Mouse (Mus musculus): Measurements from ENCODE around the gene Fam69a.
"Not testable (repeated sequence)": the region's sequence is repeated elsewhere in the genome, so short reads cannot be mapped to it uniquely, and the experiment has no call there.

Fam69a gene

DNA sequence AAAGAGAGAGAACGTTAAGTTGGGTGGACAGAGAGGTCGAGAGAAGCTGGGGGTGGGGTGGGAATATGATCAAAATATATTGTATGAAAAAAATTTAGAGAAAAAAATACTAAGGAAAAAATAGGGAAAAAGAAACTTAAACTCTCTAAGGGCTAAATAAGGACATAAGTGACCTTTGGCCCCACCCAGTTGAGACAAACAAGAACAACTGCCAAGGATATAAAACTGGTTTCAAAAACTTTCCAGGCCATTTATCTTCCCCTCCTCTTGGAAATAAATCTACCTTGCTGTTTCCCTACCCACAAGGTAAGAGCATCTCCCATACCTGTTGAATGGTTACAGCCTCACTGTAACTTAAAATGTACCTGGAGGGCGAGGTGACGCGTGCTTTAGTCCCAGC, 2.9 kb downstream of the Fam69a start:
- intact Hi-C loops (cut with DNase I): no loop called here

DNA sequence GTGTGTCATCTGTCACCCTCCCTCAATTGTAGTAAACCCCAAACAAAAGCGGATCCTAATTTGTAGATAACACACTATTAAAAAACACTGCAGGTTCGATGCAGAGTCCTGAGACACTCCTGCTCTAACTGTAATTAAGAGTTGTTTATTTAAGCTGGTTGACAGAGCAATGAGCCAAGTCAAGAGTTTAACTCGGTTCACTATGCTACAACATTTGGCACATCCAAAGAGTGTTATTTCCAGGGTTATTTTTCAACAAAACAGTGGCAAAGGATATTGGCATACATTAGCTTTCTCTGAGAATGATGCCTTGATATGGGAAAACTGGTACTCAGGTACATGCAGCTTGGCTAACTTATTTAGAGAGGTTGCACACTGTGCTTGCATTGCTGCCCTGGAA, 4.9 kb downstream of the Fam69a start:
- intact Hi-C loops (cut with DNase I): no loop called here

DNA sequence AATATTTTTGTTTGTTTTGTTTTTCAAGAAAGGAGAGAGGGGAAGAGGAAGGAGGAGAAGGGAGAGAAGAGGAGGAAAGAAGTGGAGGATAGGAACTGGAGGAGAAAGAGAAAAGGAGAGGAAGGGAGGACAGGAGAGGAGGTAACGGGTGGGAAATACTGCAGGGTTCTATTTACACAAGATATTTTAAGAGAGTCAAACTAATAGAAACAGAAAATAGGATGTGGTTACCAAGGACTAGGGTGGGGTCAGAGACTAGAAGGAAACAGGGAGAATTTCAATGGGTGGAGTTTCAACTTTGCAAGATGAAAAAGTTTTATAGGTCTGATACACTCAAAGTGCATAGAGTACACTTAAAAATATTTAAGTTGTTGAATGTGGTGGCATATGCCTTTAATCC, 7.0 kb downstream of the Fam69a start:
- intact Hi-C loops (cut with DNase I): no loop called here

DNA sequence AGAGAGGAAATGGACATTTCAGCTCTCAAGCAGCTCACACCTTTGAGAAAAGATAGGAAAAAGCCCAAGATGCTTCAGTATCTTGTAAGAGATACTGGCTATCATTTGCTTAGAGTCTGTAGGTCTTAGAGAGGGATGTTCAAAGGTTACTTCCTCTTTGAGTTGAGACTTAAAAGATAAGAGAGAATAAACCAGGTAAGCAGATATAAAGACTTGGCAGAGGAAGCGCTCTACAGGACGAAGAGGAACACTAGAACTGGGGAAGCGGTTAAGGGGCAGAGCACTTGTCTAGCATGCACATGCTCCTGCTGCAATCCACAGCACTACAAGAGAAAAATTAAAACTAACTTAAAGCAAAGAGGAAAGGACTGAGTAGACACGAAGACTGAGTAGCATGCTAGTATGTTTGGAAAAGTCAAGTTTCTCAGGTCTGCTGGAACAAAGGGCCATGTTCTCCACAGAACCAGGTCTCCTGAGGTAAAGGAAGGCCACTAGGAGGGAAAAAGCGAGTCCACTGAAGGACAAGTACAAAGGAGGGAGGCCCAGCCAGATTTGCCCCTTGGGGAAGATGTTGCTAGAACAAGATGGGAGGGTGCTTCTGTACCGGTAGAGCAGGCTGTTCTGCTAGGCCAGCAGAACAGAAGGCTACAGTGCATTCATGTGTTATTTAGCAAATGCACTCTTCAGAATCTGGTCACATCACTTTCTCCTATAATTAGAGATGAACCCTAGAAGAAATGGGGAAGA, 8.4 kb downstream of the Fam69a start:
- intact Hi-C loops (cut with DNase I): no loop called here

DNA sequence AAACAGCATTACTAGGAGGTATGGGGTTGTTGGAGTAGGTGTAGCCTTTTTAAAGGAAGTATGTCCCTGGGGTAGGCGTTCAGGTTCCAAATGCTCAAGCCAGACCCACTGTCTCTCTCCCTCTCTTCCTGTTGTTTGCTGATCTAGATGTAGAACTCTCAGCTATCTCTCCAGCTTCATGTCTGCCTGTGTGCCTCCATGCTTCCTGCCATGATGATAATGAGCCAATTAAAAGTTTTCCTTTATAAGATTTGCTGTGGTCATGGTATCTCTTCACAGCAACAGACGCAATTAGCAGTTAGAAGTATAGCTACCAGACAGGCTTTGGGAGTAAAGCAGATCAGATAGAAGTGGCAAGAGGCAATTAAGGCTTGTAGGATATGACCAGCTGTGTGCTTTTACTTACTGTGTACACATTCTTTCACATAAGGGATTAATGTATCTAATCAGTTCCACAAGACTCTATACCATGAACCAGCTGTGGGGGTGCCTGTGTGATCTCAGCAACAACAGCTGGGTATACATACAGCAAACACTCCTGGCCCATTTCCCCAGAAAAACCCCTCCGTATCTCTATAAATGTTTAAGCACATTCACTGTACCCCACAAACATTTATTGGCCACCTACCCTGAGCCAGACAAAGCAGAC, 9.1 kb downstream of the Fam69a start:
- intact Hi-C loops (cut with DNase I): no loop called here

DNA sequence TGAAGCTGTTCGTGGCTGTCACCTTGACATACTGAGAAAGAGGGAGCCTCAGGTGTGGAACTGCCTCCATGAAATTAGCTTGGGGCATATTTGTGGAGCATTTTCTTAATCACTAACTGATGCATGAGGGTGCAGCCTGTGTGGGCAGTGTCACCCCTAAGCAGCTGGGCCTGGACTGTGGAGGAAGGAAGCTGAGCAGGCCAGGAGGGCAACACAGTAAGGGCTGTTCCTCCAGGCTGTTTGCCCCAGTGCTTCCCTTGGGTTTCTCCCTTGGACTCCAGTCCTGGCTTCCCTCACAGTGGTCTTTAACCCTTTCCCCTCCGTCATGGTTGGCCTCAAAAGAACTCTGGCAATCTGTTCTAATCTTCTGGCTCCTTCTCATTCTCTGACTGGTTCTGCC, 13.6 kb downstream of the Fam69a start:
- intact Hi-C loops (cut with DNase I): no loop called here

DNA sequence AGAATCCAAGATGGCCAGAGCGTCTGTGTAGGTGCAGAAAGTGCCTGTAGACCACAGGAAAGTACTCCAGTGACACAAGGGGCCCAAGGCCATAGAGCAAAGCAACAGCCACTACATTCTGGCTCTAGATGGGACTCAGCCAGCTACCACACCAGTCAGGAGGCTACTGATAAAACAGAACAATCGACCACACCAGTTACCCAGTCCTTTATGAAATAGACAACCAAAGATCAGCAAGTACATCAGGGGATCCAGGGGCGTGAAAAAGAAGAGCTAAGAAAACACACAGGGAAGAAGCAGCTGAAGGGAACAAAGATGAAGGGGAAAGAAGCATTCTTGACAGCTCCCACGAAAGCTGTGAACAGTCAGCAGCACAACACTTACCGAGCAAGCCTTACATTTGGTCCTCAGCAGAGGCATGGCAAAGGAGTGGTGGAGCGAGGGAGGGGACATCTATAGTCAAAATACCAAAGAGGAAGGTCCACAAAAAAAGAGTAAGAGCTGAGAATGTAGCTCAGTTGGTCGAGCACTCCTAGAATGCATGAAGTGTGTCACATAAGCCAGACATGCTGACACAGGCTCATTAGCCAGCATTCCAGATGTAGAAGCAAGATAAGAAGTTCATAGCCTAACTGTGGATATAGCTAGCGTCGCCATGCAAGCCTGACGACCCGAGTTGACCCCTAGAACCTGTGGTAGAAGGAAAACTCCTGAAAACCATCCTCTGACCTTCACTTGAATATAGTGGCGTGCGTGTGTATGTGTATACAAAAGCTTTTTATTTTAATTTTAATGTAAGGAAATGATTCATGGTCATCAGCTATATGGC, 14.2 kb downstream of the Fam69a start:
- intact Hi-C loops (cut with DNase I): no loop called here

DNA sequence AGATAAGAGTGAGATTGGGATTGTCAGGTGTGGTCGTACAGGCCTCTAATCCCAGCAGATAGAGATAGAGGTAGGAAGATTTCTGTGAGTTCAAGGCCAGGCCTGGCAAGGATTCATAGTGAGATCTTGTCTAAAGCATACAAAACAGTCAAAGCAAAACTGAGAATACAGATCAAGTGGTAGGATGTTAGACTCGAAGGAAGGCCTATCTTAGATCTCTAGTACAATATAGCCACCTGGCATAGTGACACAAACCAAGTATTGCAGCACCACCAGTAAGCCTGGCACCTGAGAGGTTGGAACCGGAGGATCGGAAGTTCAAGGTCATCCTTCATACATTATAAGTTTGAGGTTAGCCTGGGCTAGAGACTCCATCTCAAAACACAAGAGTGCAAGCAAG, 15.8 kb downstream of the Fam69a start:
- intact Hi-C loops (cut with DNase I): no loop called here

DNA sequence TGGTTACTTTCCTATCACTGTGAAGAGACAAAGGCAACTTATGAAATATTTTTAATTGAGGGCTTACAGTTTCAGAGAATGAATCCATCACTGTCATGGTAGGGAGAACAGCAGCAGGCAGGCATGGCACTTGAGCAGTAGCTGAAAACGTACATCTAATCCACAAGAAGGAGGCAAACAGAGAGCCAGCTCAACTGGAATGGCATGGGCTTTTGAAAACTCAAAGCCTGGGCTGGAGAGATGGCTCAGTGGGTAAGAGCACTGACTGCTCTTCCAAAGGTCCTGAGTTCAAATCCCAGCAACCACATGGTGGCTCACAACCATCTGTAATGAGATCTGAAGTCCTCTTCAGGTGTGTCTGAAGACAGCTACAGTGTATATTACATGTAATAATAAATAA, 17.1 kb downstream of the Fam69a start:
- intact Hi-C loops (cut with DNase I): not testable (repeated sequence)

DNA sequence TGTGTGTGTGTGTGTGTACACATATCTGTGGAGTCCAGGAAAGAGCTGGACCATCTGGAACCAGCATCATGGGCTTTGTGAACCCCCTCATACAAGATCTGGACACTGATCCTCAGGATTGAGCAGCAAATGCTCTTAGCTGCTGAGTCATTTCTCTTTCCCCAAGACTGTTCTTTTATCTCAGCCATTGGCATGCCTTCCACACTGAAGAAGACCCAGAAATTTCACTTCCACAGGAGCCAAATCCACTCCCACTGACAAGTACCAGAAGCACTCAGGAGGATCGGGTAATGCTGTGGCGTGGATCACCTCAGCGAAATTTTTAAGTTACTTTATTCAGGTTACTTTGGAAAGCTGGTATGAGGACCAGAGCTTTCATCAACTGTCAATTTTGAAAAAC, 18.8 kb downstream of the Fam69a start:
- intact Hi-C loops (cut with DNase I): no loop called here

DNA sequence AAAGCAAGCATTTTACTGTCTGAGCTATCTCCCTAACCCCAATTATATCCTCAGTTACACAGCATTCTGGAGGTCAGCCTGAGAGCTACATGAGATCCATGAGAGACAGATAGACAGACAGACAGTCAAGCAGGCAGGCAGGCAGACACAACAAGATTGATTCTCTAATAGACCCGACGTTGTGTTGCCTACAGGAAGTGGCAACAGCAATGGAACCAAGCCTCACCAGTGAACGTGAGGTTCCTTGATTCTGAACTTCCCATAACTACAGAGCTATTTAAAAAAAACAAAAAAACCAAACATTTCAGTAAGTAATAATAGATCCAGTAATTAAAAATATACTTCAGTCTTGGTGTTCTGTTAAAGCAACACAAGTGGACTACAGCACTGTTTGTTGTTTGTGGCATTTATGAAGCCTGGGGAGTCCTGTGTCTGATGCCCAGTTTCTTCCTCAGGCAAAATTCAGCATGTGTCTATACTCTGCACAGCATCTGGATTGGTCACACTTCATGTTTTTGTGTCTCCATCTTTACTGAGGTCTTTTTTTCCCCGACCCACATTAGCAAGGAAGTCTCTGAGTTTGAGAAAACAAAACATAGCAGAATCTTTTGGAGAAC, 19.9 kb downstream of the Fam69a start:
- intact Hi-C loops (cut with DNase I): no loop called here

DNA sequence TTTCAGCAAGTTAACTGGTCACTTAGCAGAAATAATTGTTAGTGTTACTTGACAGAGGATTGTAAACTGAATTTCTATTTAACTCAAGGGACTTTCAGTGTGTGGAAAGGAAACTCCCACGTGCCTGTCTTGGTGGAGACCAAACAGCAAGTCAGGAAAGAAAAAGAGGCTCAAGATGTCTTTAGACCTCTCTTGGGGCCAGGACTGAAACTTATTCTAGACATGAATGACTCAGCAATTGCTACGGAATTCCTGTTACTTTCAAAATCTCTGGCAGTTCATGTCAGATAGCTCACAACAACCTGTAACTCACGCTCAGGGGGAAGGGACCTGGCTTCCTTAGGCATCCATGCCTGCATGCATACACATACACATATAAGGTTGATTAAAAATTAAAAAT, 20.7 kb downstream of the Fam69a start:
- intact Hi-C loops (cut with DNase I): no loop called here

DNA sequence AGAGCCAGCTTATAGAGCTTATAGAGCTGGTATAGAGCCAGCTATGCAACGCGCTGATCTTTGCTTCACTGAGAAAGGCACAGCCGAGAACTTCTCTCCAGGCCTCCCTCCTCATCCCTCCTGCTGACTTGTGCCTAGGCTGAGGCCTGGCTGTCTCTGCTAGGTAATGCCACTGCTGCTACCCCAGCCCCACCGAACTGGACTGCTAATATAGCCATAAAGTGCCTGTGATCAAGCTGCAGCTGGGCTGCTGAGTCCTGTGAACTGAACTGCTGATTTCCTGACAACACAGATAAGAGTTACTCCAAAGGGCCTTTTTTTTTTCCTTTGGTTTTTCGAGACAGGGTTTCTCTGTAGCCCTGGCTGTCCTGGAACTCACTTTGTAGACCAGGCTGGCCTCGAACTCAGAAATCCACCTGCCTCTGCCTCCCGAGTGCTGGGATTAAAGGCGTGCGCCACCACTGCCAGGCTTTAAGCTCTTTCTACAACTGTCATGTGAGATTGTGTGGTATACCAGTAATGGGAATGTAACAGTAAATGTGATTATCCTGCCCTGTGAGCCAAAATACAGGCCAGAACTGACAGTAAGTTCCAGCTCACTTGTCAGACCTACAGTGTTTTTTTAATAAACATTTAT, 21.4 kb downstream of the Fam69a start:
- intact Hi-C loops (cut with DNase I): no loop called here

DNA sequence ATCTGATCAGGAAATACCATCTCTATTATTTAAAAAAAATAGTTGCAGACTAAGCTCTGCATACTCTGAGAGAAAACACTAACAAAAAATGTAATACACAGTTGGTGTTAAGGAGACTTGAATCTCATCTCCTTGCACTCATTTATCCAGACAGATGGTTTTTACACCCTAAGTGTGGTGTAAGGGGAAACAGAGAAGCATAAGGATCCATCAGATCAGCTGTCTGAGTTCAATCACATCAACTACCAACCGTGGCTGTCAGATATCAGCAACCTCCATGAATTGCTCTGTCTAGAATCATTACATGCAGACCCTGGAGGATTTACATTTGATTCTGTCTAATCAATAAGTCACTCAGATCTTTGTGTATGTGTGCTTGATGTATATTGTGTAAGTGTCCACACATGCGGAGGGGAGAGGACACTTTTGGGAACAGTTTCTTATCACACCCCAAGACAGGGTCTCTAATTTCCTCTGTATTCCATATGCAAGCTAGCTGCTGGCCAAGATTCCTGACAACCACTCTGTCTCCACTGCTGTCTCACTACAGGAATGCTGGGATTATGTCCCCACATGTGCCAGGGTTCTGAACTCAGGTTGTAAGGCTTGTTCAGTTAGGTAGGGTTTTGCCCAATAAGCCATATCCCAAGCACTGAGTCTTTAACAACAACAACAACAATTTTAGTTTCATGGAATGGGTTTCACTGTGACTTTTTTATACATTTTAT, 22.7 kb downstream of the Fam69a start:
- intact Hi-C loops (cut with DNase I): no loop called here

DNA sequence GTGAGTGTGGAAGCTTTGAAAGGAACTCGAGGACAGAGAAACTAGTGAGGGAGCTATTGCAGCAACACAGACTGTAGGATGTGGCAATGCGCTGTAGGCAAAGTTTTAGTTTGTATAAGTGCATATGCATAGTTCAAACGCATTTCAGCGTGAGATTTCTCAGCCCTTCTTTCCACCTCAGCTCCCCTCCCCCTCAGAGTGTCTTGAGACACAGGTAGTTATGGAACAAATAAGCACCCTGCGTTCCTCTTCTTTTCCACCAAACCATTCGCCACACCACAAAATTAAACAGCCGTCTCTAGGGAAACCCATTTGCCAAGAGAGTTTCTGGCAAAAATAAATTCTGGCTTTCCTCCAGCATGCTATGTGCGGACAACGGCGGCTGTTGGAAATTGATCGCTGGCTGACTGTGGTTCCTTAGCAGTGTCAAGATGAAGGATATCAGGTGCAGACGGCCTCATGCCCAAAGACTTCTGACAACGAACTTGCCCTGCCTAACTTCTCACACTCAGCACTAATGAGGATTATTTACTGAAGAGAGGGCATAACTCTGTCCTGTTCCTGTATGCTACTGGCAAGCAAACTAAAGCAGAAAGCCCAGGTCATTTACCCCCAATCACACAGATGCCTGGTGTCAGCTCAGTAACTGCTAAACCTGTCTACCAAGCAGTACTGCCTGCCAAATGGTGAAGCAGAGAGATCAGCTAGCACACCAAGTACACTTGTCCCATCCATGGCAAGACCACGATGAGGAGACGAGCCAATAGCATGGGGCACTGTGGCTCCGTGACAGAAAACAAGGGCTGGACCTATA, 25.2 kb downstream of the Fam69a start:
- intact Hi-C loops (cut with DNase I): no loop called here

DNA sequence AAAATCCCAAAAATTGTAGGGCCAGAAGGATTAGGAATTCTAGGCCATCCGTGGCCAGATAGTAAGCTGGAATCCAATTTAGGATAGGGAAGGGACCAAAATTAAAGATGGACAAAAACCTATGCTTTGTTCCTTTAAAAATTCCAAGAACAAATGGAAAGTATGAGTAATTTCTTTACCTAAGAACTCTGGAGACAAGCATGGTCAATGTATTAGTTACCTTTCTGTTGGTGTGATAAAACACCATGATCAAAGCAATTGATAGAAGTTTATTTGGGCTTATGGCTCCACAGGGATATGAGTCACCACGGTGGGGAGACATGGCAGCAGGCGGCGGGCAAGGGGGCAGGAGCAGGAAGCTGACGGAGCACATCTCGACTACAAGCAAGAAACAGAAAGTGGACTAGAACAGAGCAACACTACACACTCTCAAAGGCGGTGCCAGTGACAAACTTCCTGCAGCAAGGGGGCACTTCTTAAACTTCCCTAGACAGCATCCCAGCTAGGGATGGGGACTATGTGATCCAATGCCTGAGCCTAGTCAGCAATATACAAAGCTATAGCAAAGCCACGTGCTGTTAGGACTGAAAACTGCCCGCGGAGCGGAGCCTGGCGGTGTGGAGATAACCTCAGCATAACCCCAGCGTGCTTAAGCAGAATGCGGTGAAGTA, 26.2 kb downstream of the Fam69a start:
- intact Hi-C loops (cut with DNase I): no loop called here

DNA sequence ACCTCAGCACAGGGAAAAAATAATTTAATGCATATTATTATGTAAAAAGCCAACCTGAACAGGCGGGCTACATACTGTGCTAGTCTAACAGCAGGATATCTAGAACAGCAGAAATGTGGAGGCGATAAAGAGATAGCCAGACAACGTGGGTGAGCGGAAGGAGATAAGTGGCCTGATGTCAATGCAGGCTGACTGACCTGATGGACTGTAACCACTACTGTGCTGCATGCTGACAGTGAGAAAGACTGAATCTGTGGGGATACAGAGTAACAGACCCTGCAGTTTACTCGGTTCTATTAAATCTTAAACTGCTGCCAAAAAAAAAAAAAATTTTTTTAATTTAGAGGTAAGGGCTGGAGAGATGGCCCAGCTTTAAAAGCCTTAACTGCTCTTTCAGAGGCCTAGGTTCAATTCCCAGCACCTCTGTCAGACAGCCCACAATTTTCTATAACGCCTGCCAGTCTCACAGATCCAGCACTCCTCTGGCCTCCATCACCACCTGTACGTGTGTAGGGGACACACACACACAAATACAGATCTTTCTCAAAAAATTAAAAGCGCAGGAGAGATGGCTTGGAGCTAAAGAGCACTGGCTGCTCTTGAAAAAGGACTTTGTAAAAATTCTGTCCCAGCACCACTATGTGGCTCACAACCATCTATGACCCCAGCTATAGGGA, 27.1 kb downstream of the Fam69a start:
- intact Hi-C loops (cut with DNase I): no loop called here

DNA sequence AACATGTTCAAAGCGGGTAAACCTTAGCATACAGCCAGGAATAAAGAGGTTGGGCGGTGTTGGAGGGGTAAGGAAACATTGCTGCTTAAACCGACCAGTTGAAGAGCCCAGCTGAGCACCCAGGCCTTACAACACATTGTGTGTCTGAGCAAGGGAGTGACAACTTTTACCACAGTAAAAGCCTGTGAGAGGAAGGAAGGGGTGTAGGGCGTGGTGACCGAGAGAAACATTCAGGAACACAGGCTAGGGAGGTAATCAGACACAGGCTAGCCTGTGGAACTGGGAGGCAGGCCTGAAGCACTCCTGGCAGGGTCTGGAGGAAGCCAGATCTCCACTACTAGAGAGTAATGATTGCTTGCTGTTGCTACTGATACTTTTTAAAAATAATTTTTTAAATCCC, 36.2 kb downstream of the Fam69a start:
- intact Hi-C loops (cut with DNase I): no loop called here

DNA sequence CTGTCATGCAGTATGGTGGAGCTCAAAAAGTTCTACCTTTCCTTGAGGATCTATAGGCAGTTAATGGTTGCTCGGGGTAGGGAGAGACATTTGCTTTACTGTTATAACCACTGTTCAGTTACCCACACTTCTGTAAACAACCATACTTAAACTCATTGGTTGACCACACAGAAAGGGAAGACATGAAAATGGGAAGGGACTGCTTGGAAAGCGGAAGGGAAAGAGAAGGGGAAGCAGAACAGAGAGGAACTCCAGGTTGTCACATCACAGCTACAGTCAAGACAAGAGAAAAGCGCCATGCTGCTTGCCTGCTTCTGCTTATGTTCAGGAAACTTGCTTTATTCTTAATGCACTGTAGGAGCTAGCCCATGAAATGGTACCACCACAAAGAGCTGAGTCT, 37.3 kb downstream of the Fam69a start:
- intact Hi-C loops (cut with DNase I): no loop called here
